Mouse (Mus musculus) thymus, adult 18-20 months (tissue): Measurements from ENCODE around the gene Otud4.
A peak's percentile ranks its signal among the peaks of the same experiment; 100 is the strongest.
"Not testable (repeated sequence)": the region's sequence is repeated elsewhere in the genome, so short reads cannot be mapped to it uniquely, and the experiment has no call there.

Source experiments
- DNase-seq, 2 experiments: peaks; one replicate each; pipeline ENCODE4 v3.0.0; 2022; ENCODE audit warnings: mixed read lengths in 2 of 2

Otud4 gene

DNA sequence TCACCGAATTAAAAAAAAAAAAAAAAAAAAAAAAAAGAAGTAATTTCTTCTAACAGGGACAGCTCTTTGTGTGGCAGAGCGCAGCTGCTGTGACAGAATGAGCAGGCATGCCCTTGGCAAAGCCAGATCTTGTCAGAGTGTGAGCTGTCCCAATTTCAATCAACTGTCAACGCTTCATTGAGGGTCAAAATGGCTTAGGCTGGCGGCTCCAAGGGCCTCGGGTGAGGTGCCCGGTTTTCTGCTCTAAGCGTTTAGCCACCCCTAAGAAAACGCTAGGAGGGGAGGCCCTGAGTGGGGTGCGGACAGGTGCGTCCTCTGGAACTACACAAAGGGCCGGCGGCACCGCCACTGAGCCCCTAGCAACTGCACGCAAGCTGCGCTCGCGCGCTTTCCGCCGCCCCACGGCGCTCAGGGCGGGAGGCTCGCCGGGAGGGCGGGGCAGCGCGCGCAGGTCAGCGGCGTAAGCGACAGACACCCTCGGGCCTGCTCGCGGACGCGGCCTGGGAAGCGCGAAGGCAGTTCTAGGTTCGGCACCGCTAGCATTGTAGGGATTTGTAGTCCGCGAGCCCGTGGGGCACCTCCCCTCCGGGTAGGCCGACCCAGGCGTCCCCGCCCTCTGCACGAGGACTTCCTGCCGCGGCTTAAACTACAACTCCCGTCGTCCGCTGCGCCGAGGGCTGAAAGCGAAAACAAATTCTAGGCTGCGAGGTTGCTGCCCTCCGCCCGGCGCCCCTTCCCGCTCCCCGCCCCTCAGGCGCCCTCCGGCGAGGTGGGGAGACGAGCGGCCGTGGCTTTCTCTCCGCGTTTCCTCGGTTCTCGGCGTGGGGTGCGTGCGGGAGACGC is 490 bp upstream of the Otud4 start:
- DNase-seq: peak; percentile 99

DNA sequence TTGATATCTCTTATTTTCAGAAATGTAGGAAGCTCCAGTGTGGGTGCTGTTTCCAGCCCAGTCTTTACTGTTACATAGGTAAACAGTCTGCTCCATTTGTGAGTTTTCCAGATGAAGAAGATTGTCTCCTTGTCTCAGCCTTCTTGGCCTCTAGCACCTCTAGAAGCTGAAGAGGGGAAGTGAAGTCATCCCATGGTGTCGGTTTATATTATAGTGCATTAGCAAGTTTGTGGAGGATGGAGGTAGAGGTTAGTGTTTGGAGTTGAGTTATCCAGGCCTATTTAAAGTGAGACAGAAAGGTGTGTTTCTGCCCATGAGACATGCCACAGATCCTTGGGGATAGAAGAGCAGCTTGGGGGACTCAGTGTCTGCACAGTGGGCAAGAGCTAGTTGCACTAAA is 1.7 kb downstream of the Otud4 start:
- no peak for DNase-seq

DNA sequence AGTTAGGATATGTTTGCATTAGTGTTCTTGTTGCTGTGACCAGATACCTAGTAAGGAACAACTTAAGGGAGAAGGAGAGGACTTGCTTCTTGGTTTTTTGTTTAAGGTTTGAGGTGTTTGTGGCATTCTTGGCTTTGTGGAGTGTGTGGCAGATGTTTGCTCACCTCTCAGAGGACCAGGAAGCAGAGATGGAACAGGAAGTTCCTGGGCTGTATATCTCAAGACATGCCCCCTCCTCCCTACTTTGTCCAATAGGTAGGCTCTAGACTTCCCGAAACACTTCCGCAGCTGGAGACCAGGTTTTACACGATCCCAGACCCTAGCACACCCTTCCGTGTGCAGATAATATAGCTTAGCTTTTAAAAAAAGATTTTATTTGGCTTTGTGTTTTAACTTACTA is 10.2 kb downstream of the Otud4 start:
- DNase-seq: no peak

DNA sequence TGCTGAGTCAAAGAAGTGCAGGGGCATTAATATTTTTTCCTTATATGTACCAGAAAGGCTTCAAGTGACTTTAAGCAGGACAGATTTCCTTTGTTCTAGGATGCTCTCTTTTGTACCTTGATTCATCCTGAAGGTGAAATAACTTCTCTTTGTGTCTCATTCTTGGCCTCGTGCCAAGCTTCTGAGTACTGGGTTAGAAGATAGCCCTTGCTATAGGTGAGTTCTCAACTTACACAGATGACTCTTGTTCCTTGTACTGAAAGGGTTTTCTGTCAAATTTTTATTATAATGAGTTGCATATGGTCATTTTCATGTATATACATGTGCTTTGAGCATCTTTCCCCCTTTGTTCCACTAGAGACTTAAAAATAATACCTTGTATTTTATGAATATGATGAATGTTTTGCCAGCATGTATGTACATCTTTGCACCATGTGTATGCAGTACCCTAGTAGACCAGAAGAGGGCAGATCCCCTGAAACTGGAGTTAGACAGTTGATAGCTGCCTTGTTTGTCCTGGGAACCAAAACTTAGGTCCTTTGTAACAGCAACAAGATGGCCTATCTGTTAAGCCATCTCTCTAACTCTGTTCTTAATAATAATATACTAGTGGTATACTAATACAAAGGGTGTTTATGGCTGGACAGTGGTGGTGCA is 10.9 kb downstream of the Otud4 start:
- no peak for DNase-seq

DNA sequence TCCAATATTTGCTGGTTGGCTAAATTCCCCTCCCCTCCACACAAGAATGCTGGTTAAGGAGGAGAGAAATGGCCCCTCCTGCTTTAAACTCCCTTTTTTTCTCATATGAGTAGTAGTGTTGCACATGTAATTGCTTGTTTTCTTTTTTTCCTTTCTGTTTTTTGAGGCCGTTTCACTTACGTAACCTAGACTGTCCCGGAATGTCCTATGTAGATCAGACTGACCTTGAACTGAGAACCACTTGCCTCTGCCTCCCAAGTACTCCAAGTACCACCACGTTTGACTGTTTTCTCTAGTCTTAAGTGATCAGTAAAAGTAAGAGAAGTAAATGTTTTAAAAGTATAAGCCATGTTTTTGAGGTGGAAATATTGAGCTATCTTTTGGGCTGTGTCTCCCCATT is 14.3 kb downstream of the Otud4 start:
- DNase-seq: no peak

DNA sequence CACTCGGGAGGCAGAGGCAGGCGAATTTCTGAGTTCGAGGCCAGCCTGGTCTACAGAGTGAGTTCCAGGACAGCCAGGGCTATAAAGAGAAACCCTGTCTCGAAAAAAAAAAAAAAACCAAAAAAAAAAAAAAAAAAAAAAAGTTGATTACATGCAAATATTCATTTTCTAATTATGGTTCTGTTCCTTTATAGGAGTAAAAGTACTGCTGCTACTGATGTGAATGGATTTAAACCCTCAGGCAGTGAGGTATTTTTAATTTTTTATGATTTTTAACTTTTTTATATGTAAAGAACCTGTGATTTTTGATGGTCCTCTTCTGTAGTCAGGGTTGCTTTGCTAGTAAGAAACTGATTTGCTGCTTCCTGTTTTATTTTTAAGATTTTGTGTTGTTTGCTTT is 19.3 kb downstream of the Otud4 start:
- DNase-seq: not testable (repeated sequence)

DNA sequence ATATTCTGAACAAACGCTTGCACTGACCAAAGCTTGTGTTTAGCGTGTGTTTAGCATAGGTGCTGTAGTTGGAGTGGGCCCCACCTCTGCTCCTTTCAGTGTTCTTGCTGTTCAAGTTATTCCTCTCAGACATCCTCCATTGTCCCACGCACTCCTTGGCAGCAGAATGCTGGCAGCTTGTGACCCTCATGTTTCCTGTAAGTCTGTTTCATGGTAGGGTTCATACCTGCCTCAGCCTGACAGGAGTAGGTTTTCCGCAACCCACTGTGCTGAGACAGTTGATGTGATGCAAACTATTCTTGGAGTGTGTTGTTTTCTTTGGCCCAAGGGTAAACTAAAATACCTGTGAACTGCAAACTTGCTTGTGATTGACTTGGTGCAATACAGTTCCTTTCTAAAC is 37.0 kb downstream of the Otud4 start:
- DNase-seq: no peak

DNA sequence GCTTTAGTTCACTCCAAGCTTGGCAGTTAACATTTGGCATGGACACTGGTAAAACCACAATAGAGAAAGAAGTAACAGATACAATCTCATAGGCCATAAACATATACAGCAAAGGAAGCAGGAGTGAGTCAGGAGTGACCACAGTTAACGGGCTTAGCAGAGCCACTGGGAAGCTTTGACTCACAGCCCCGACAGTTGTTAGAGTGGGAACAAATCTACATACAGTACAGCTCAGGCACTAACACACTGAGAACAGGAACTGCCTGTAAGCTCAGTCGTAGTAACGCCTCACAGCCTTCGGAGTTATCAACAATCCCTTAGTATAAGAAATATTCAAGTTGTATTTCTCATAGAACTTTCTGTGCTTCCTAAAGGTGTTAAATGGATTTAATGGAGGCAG is 39.6 kb downstream of the Otud4 start:
- DNase-seq: no peak

DNA sequence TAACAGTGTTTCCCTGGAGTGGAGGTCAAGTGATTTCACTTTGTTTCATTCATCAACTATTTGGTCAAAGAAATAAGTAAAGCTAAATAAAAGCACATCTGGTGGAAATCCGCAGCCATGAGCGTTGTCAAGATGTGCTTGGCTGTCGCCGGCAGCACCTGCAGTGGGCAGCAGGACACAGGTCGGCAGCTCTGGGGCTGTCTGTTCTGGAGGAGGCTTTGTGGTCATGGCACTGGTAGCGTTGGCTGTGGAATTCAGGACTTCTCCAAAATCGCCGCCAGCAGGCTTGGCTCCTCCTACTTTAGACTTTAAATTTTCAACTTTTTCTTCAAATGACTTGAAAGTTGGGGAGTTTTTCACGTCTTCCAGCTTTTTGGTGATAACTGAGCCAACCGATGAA is 40.7 kb downstream of the Otud4 start:
- not testable (repeated sequence) for DNase-seq

DNA sequence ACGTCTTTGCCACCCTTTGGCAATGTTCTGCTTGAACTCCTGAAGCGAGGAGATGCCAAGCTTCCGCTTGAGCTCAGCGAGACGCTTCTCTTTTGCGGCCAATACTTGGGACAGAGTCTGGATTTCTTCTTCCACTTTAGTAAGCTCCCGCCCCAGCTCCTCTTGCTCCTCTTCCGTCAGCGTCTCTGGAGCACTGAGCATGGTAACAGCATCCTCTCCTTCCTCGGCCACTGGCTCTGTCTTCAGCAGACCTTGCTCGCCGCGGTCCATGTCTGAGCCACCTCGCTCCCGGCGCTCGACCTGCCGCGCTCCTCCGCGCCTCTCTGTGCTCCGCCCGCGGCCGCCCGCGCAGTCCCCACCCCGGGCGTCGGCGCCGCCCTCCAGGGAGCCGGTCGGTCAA is 41.1 kb downstream of the Otud4 start:
- no peak for DNase-seq

DNA sequence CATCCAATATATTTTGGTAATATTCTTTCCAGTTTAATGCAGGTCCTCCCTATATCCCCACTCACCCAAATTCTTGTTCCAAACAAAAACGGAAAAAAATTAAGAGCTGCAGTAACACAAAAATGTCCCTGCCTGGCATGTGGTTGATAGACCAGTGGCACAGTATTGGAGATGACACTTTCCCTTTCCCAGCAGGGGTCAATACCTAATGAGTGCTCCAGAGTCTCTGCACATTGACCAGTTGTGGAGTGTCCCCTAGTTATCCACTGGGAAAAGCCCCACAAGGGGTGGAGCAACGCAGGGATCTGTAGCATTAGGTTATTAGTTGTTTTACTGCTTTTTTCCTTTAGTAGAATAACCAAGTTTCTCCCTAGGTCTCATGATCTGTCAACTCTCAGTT is 41.5 kb downstream of the Otud4 start:
- no peak for DNase-seq

DNA sequence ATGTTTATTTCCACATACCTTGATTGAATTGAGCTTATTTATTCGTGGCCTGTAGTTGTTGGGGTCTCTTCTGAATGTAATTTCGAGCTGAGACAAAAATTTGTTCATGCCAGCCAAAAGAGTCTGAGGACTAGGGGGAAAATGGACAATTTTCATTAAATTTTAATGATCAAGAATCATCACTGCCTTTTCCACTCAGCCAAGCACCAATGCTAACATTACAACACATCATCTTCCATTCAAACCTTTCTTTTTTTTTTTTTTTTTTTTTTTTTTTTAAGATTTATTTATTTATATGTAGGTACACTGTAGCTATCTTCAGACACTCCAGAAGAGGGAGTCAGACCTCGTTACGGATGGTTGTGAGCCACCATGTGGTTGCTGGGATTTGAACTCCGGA is 46.5 kb downstream of the Otud4 start:
- not testable (repeated sequence) for DNase-seq

DNA sequence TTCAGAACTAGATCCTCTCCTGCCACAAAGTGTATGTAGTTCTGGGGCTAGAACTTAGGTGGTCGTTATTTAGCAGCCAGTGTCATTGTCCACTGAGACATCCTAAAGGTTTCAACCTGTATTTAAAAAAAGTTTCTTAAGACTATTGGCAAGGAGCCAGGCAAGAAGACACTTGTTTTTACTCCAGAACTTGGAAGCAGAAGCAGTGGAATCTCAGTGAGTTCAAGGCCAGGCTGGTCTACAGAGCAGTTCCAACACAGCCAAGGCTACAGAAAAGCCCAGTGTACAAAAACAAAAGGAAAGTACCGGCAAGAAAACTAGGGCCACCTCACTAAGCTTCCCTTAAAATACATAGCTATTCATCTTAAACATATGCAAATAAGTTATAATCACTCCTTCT is 53.1 kb downstream of the Otud4 start:
- DNase-seq: no peak

DNA sequence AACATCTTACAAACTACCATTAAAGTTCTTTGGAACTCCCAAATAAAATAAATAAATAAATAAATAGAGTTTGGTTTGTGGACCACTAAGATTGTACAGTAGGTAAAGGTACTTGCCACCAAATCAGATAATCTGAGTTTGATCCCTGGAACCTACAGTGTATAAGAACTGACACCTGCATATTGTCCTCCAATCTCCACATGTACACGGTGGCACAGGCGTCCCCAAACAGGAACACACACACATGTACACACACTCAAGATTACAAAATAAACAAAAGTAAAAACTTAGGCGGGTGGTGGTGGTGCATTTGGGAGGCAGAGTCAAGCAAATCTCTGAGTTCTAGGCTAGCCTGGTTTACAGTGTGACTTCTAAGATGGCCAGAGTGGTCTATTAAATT is 67.3 kb downstream of the Otud4 start:
- no peak for DNase-seq

DNA sequence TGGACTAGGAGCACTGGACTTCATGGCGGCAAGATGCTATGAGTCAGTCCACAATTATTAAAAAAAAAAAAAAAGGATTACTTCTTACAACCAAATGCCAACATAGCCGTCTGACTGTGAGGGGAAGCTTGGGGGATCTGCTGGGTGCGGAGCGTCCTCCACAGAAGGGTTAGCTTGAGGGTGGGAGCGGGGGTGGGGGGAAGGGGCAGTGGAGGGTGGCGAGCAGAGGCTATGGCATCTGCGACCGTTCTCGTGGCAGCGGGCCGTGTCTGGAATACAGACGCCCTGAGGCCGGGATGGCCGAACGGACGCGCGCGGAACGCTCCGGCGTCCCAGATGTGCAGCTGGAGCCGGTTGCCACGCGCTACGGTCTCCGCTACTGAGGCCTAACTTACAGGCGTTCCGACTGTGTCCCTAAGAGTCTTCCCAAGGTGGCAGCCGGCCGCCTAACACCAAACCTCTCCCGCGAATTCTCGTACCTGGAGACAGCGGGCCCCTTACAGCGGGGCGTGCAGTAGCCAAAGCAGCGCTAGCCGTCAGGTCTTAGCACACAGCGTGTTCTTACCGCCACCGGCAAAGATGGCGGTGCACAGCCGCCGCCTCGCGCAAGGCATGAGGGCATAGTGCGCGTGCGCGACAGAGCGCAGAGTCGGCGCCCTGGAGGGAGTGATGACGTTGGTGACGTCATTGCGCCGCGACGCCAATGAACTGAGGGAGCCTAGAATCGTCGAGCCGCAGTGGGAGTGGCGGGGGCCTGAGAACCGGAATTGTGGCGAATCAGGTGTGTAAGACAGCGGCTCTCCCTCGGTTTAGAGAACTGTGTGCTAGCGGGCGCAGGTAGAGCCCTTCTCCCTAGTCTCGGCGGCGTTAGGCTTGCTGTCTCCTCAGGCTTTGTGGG is 71.9 kb downstream of the Otud4 start, which contains the start of the genes Abce1 and Anapc10:
Abce1 (minus strand) TSS at position 677 of the 898 bp plus-strand sequence.
Anapc10 (plus strand) TSS at position 757 of the 898 bp plus-strand sequence.
- DNase-seq: peak; percentile 96 to 97

DNA sequence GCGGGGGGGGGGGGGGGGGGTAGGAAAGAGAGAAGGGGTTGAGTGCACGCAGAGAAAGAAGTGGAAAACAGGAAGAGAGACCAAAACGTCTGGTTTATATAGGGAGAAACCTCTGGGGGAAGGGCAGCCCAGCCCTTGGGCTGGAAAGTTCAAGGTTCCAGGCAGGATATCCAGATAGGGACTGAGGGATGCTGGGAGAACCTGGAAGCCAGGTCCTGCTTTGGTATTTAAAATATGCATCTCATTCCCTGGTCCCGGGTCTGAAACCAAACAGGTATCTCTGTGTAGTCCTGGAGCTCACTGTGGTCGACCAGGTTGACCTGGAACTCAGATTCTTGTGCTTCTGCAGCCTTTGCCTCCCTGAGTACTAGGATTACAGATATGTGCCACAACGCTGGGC is 73.3 kb downstream of the Otud4 start:
- no peak for DNase-seq

DNA sequence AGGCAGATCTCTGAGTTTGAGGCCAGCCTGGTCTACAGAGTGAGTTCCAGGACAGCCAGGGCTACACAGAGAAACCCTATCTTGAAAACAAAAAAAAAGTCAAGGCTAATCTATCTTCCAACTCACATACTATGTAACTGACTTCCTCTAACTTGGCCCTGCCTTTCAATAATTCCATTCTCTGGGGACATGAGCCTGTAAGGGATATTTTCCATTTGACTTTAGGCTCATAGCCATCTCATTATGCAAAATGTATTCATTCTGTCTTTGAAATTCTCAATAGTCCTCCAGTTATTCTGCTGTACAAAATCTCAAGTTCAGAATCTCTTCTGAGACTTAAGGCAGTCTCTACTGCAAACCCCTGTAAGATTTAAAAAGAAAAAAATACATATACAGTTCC is 82.1 kb downstream of the Otud4 start:
- no peak for DNase-seq

DNA sequence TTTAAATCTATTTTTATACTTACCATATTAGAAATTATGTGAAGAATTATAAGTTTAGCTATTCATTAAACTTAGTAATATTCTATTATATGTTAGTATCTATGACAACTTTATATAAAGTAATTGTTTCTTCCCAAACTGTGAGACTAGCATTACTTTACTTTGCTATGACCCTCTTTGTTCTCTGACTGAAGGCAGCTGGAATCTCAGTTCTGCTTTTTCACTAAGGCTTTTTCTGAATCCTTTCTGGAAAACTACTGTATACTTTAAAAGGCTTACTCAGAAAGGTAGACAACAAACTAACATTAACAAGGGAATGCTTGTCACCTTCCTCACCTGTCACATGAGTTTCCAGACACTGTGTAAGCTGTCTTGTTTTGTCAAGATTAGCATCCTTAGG is 83.9 kb downstream of the Otud4 start:
- DNase-seq: no peak

DNA sequence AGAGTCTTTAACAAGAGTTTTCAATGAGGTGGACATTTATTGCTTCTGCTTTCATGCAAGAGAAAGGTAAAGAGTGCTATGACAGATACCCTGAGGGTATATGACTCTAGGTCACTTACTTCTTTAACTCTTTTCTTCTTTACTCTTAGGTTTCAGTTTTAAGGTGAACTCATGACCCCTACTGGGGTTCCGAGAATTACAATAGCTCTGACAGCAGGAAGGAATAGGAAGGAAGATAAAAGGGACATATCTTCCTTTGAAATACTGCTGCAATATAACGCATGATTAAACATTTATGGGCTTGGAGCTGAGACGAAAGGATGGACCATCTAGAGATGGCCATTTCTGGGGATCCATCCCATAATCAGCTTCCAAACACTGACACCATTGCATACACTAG is 85.2 kb downstream of the Otud4 start:
- DNase-seq: no peak
